Mouse (Mus musculus): ENCODE data around the gene C77080. TPM values are rescaled to one million over a fixed set of nuclear protein-coding genes. Genes with fewer than 3 reads are reported as not detected.

The C77080 gene
- total RNA-seq, 2 experiments from 2014 or later = 3.3 to 6.1 TPM

- DNase-seq (ENCODE audit: low spot score) = no peak
- intact Hi-C loops (cut with DNase I) = no loop called here
These were observed 11.0 kb upstream of the C77080 start for GRCm38 (mm10) chr4:129271991-129272755.

GRCm38 (mm10) chr4:129268698-129269097, 7.5 kb upstream of the C77080 start:
- intact Hi-C loops (cut with DNase I) = no loop called here
- DNase-seq (ENCODE audit: low spot score) = no peak

GRCm38 (mm10) chr4:129266821-129267220, 5.6 kb upstream of the C77080 start:
- intact Hi-C loops (cut with DNase I) = no loop called here
- no peak for DNase-seq (ENCODE audit: low spot score)

GRCm38 (mm10) chr4:129266191-129266590, 5.0 kb upstream of the C77080 start:
- no peak for DNase-seq (ENCODE audit: low spot score)
- intact Hi-C loops (cut with DNase I) = no loop called here

DNA sequence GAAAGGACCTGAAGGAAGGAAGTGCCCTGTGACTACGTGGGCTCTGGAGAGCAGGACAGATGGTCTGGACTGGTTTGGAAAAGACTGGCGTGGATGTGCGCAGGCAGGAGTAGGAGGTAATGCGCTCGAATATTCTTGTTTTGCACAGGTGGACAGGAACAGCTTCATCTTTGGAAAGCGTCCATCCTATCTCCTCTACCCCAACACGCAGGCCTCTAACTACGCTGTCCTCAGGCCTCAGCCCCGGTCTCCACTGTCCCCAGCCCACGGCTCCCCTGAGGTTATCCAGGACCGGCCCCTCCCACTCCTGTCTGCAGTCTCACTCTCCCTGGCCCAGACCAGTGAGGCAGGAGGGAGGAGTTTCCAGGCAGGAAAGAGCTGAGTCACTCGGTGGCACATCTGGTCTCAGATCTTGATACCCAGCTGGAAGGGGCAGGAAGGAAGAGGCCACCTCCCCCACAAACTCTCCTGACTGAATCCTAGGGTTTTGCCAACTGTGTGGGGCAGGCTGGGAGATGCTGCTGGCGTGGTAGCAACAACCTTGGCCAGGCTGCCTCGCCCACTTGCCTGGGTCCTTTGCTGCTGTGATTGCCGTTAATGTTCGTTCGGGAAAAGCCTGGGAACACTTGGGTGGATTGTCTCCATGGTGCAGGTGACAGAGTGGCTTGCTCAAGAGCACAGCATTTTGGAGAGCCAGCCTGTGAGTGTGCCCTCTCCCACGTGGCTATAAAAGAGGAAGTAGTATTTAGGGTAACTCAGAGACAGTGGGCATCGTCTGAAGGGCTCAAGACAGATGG, 2.2 kb upstream of the C77080 start:
- peak; percentile 53 for DNase-seq (ENCODE audit: low spot score)
- intact Hi-C loops (cut with DNase I) = no loop called here

DNA sequence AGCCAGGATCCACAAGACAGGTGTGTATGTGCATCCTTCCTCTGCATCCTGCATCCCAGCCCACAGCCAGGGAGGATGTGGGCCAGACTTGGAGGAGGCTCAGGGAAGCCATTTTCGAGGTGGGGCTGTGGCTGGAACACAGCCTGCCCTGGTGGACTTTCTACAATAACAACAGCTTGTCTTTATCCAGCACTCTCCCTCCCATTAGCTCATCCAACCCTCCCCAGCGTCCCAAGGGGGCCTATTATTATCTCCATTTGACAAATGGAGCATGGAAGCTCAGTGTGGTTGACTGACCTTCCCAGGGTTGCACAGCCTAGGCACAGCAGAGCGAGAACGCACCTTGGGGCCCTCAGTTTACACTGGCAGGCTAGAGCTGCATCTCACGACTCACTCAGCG, 526 bp downstream of the C77080 start:
- no peak for DNase-seq (ENCODE audit: low spot score)
- intact Hi-C loops (cut with DNase I) = no loop called here

GRCm38 (mm10) chr4:129259101-129259500, 2.1 kb downstream of the C77080 start:
- intact Hi-C loops (cut with DNase I) = no loop called here
- no peak for DNase-seq (ENCODE audit: low spot score)

GRCm38 (mm10) chr4:129256450-129257380, 4.5 kb downstream of the C77080 start:
- intact Hi-C loops (cut with DNase I) = no loop called here
- no peak for DNase-seq (ENCODE audit: low spot score)

GRCm38 (mm10) chr4:129254571-129254970, 6.6 kb downstream of the C77080 start:
- intact Hi-C loops (cut with DNase I) = no loop called here
- no peak for DNase-seq (ENCODE audit: low spot score)

DNA sequence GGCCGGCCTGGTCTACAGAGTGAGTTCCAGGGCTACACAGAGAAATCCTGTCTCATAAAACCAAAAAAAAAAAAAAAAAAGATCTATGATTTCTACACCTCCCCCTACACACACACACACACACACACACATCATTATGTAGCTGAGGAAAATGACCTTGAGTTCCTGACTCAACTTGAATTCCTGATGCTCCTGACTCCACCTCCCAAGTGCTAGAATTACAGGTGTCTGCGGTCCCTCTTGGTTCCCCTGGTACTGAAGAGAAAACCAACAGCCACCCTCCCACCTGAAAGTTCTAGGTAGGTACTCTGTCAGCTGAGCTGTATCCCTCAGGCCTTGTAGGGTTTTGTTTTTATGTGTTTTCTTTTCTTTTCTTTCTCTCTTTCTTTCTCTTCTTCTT, 8.7 kb downstream of the C77080 start:
- no peak for DNase-seq (ENCODE audit: low spot score)
- intact Hi-C loops (cut with DNase I) = no loop called here

DNA sequence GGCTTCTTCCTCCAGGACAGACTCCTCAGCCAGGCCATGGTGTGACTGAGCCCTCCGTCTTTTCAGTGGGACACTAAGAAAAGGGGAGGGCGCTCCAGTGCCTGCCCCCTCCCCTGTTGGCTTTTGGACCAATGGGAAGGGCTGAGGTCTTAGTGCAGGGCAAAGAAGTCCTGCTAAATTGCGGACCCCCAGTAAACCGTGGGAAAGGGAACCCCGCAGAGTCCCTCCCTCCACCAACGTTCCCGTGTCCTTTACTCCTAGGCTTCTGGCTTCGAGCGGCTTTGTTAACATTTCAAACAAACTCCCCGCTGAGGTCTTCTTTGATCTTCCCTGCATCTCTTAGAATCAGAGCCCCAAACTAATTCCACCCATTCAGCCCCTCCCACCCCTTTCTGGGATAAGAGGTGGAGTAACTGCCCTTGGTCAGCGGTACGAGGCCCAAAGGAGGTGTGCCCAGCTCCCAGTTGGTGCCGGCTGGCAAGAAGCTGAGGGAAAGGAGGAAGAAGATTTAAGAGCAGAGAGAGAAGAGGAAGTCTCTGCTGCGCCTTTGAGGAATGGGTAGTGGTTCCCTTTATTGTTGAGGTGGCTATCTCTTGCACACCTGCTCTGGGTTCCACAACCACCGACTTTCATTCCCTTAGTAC, 9.6 kb downstream of the C77080 start:
- no peak for DNase-seq (ENCODE audit: low spot score)
- intact Hi-C loops (cut with DNase I) = no loop called here

DNA sequence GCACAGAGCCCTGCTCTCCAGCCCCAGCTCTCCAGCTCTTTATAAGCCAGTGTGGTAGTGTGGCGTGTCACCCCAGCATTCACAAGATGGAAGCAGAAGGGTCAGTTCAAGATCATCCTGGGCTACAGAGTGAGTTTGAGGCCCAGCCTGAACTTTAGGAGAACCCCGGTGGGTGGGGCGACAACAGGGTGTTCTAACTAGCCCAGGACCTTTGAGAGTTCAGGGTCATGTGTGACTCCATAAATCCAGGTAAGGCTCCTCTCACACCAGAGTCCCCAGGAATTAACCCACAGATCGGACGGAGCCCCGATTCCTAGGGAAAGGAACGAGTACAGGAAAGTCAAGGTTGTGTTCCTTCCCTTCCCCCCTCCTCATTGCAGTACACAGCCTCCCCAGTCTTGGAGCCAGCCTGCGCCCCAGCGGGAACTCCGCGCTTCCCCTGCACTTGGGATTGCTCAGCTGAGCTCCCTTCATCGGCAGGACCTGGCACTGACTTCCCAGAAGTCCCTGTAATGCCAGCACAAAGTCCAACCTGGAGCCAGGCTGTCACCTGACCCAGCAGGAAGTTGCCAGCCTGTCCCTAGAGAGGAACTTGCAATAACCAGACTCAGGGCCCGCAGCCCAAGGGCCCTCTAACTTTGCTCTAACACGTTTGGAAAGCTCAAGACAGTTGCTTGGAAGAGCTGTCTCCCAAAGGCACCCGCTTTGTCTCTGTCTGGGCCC, 10.3 kb downstream of the C77080 start:
- no peak for DNase-seq (ENCODE audit: low spot score)
- intact Hi-C loops (cut with DNase I) = no loop called here

DNA sequence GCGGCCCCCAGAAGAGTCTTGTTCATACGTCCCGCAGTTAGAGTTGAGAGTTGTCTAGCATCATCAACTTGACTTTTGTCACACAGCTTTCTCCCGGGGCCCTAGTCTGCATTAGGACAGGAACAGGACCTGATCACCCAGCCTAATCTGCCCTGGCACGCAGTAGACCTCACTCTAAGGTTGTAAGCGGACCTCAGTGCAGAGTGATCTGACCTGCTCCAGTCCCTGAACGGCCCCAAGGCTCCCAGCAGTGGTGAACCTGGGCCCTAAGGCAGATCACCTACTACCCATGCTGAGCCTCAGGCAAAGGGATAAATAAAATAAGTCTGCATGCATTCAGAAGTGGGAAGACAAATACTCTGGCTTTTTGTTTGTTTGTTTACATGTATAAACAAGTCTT, 11.9 kb downstream of the C77080 start:
- DNase-seq (ENCODE audit: low spot score) = no peak
- intact Hi-C loops (cut with DNase I) = no loop called here

- no peak for DNase-seq (ENCODE audit: low spot score)
- intact Hi-C loops (cut with DNase I) = no loop called here
These were observed 12.9 kb downstream of the C77080 start for GRCm38 (mm10) chr4:129248243-129248767.

GRCm38 (mm10) chr4:129247381-129248242, 13.6 kb downstream of the C77080 start:
- intact Hi-C loops (cut with DNase I) = no loop called here
- DNase-seq (ENCODE audit: low spot score) = no peak

DNA sequence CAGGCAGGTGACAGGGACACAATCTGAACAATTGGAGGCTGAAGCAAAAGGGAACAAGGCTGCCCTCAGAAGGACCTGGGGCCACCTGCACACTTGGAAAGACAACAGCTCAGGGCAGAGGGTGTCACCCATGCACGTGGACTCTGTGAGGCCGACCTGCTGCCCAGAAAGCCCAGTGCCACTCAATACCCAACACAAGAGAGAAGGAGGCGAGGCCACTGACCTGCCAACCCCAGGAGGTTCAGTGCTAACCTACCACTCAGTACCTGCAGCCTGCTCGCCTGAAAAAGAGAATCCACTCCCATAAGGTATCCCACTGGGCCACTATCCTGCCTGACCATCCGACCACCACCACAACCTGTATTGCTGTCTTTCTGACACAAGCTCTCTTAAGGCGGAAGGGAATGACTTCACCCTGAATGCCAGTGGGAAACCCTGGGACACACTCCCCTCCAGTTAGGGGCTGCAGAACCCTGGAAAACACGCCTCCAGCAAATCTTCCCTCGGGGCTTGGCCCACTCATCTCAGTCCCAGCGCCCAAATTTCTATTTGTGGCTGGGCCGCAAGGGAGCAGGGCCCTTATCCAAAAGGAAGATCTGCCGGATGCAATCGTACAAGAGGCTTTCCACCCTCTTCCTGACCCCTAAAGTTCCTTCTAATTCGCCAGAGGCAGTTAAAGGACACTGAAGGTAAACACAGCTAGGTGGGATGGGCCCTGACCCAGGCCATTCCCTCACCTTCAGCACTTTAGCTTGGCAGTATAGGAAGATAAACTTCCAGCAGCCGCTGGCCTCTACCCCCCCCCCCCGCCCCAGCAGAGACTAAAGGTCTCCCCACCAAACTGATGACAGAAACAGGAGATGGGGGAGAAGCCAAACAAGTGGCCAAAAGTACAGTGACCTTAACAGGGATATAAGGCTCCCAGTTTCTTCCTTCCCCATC, 14.6 kb downstream of the C77080 start:
- intact Hi-C loops (cut with DNase I) = no loop called here

DNA sequence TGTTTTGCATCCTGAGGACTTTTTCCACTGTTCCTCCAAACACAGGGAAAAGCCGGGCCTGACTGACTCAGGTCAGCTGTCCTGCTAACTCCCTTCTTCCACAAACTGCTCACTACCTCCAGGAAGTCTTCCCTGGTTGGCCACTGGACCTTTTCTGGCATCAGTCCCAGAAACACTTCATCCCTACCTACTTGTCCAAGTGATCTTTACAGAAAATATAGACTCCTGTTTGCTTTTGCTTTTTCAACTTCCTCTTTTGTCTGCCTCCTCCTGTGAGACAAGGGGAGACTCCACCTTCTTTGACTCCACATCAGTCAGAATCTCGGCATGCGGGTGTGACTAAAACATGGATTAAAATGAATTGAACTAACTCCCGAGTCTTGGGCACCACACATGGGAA, 16.4 kb downstream of the C77080 start:
- intact Hi-C loops (cut with DNase I) = no loop called here
- no peak for DNase-seq (ENCODE audit: low spot score)

More for the DNA sequence above, 14.6 kb downstream of the C77080 start:
- DNase-seq (ENCODE audit: low spot score) = no peak
